Mouse (Mus musculus) small intestine, adult 2 months (tissue): ENCODE results near the gene Chd6.

Experiments
- CTCF ChIP-seq: fragments of 200-500 bp; IDR thresholded peaks from 2 replicates; pipeline ENCODE4 v1.5.1; 2012; ENCODE audit warnings: low read depth, mild to moderate bottlenecking, control low read depth, inconsistent platforms, low read length, moderate library complexity, mixed read lengths; ENCODE audit not compliant: insufficient replicate concordance, insufficient read length; ENCODE audit errors: extremely low read depth
- POLR2A ChIP-seq: fragments of 200-500 bp; IDR thresholded peaks from 2 replicates; pipeline ENCODE4 v1.6.1; 2012; ENCODE audit warnings: low read depth, mild to moderate bottlenecking, control low read depth, inconsistent platforms, low read length, moderate library complexity

GRCm38 (mm10) chr2:160912231-160912671 is 196.6 kb downstream of the Chd6 start, which contains the start of gene Emilin3:
- TF ChIP-seq POLR2A (no peak), CTCF (no peak)
